Mouse (Mus musculus) limb, embryonic 14.5 days (tissue): ENCODE results near the gene Ndufaf2. TPM values are rescaled to one million over a fixed set of nuclear protein-coding genes. Genes with fewer than 3 reads are reported as not detected.

Experiments used
- ATAC-seq: fragments of 200-750 bp; cut with Nextera tagmentation; 2 replicates; pipeline ENCODE4 v1.8.0; 2017; ENCODE audit warnings: low read depth, moderate number of reproducible peaks, moderate TSS enrichment; ENCODE audit not compliant: low FRiP score
- DNase-seq: peaks from one replicate; pipeline ENCODE4 v3.0.0-alpha.2; 2015; ENCODE audit warnings: low spot score
- H3K27ac ChIP-seq: fragments of 300-500 bp; sonication (generic); replicated peaks from 2 replicates; pipeline ENCODE4 v1.5.1; 2014; ENCODE audit warnings: low read depth, mild to moderate bottlenecking, low read length, moderate library complexity, mixed read lengths
- H3K27me3 ChIP-seq: fragments of 300-500 bp; sonication (generic); 2 replicates; pipeline ENCODE4 v1.6.1; 2014; ENCODE audit warnings: low read length, mixed read lengths; ENCODE audit not compliant: control insufficient read depth, insufficient read depth
- H3K36me3 ChIP-seq: fragments of 300-500 bp; sonication (generic); 2 replicates; pipeline ENCODE4 v1.6.1; 2014; ENCODE audit warnings: mild to moderate bottlenecking, low read length, moderate library complexity, mixed read lengths; ENCODE audit not compliant: control insufficient read depth, insufficient read depth
- H3K4me1 ChIP-seq: fragments of 300-500 bp; sonication (generic); 2 replicates; pipeline ENCODE4 v1.6.1; 2014; ENCODE audit warnings: antibody characterized with exemption, low read length, mixed read lengths; ENCODE audit not compliant: control insufficient read depth, insufficient read depth
- H3K4me2 ChIP-seq: fragments of 300-500 bp; sonication (generic); replicated peaks from 2 replicates; pipeline ENCODE4 v1.6.1; 2014; ENCODE audit warnings: low read depth, mild to moderate bottlenecking, low read length, moderate library complexity; ENCODE audit not compliant: severe bottlenecking
- H3K4me3 ChIP-seq: fragments of 300-500 bp; sonication (generic); replicated peaks from 2 replicates; pipeline ENCODE4 v1.5.1; 2014; ENCODE audit warnings: low read length
- H3K9ac ChIP-seq: fragments of 300-500 bp; sonication (generic); 2 replicates; pipeline ENCODE4 v1.6.1; 2014; ENCODE audit warnings: mild to moderate bottlenecking, low read depth, low read length, moderate library complexity; ENCODE audit not compliant: severe bottlenecking
- H3K9me3 ChIP-seq: fragments of 300-500 bp; sonication (generic); 2 replicates; pipeline ENCODE4 v1.6.1; 2016; ENCODE audit warnings: low read length; ENCODE audit not compliant: control insufficient read depth
- POLR2A ChIP-seq: fragments of 200-500 bp; IDR thresholded peaks from 2 replicates; pipeline ENCODE4 v1.8.0; 2012; ENCODE audit warnings: inconsistent platforms, mild to moderate bottlenecking, moderate library complexity, borderline replicate concordance; ENCODE audit not compliant: insufficient read depth, insufficient read length; ENCODE audit errors: extremely low read depth
- WGBS: fragments of 180-500 bp; shearing (Covaris S2); extraction: QIAGEN DNeasy Blood & Tissue Kit; methylation state at CpG from one replicate; pipeline ENCODE4 v1.1.7; 2014; 5-methylcytosine and 5-hydroxymethylcytosine counted together
- polyA plus RNA-seq, 2 experiments: library from polyadenylated mRNA; depleted of rRNA in 1 of 2; stranded (reverse) in 1 of 2; unstranded in 1 of 2; fragments of >200 nt; fragmentation: Nextera tagmentation in 1 of 2; extraction: Ambion mirVana in 1 of 2; gene quantifications; 2 replicates each; pipeline versions ENCODE4 v1.2.1 to v1.2.3; 2012 to 2014

Ndufaf2 gene
- polyA plus RNA-seq, 2 experiments: 46.1 to 67.6 TPM

DNA sequence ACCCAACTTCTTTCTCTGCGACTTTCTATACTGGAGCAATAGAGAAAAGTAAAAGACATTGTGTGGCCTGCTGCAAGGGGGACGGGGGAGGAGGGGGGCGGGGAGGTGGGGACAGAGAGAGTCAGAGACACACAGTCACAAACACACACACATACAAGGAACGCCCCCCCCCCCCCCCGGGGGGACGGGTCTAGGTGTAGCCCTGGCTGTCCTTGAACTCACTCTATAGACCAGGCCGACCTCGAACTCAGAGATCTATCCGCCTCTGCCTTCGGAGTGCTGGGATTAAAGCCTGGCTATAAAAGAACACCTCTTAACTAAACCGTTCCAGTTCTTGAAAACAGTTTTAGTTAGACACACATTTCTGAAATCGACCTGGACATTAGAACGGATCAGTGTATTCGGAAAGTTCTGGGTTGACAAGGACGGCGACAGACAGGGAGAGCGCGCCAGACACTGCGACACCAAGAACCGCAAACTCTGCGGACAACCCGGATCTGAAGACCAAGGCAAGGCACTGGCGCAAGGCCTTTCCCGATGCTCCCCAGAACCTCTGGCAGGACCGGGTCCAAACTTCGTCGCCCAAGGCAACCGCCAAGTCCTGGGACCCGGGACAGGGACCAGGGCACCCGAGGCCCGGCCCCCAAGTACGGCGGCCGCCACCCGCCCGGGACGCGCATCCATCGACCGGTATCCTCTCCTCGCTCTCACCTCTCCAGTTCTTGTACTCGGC is 525 bp downstream of the Ndufaf2 start:
- H3K4me2 ChIP-seq: peak overlapping the region; percentile 82
- peak; percentile 13 for DNase-seq
- H3K27me3 ChIP-seq: no peaks in the 10 kb centered on the region
- TF ChIP-seq POLR2A: no peak
- H3K27ac ChIP-seq: no peak overlapping the region
- peak overlapping the region; percentile 86 for H3K4me3 ChIP-seq
- no peaks in the 10 kb centered on the region for H3K9me3 ChIP-seq
- peak overlapping the region; percentile 65 for H3K9ac ChIP-seq
- peaks cover 10% of the 10 kb centered on the region; the same call in 1 of the 2 replicates for H3K36me3 ChIP-seq
- peaks cover 9% of the 10 kb centered on the region for H3K4me1 ChIP-seq
- 3% methylated on average over 40 of the region's 42 CpGs for WGBS
- ATAC-seq: peak; percentile 72

DNA sequence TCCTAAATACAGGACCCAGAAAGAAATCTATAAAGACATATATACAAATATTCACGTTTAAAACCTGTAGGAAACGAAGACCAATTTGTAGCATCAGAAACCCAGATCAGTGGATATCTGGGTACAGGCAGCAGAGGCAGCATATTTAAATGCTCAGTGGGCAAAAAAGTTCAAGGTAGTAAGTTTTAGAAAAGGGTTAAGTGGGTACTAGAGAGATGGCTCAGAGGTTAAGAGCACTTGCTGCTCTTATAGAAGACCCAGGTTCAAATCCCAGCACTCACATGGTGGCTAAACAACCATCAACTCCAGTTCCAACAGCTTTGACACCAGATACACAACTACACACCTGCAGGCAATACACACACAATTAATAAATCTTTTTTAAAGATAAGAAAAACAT is 1.3 kb downstream of the Ndufaf2 start:
- Histone ChIP-seq H3K9ac (no peak overlapping the region), H3K27ac (no peak overlapping the region), H3K36me3 (peaks cover 9% of the 10 kb centered on the region; the same call in 1 of the 2 replicates), H3K4me2 (peak overlapping the region; percentile 82; the same call in 1 of the 2 replicates), H3K4me1 (peaks cover 9% of the 10 kb centered on the region), H3K4me3 (no peak overlapping the region), H3K9me3 (no peaks in the 10 kb centered on the region), H3K27me3 (no peaks in the 10 kb centered on the region)
- TF ChIP-seq POLR2A: no peak
- ATAC-seq (no peak), DNase-seq (no peak)
- WGBS: 87% methylated on average over 2 of the region's 2 CpGs

DNA sequence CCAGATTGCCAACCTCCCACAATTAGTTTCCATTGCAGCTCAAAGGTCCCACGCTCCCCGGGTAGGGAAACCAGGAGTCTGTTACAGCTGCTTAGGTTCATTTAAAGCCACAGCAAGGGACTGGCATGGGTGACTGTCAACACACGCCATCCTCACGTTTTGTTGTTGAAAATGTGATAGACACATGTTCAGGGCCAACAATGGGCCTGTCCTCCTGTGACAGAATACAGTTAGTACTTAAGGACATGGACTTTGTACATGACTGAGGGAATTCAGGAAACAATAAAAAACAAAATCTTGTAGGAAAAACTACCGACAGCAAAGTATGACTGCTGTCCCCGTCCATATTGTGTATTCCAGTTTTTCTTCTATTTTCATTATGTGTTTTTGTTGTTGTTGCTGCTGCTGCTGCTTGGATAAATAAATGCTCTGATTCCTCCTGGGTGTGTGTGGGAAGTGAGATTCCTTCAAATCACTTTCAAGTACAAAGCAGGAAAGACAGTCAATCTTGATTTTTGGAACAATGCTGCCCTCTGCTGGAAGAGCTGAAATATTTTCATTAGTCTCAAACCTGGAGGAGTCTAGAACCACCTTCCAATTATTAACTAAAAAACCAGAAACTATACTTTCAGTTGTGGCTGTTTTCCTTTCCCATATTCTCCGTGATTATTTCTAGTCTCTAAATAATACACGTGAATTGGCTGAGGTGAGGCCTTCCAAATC is 5.6 kb downstream of the Ndufaf2 start:
- no peak overlapping the region for H3K9ac ChIP-seq
- no peaks in the 10 kb centered on the region for H3K27me3 ChIP-seq
- no peaks in the 10 kb centered on the region for H3K9me3 ChIP-seq
- no peak for ATAC-seq
- H3K36me3 ChIP-seq: no peaks in the 10 kb centered on the region; the same call in 1 of the 2 replicates
- H3K27ac ChIP-seq: no peak overlapping the region
- H3K4me3 ChIP-seq: no peak overlapping the region
- DNase-seq: peak; percentile 85
- no peak for TF ChIP-seq POLR2A
- H3K4me2 ChIP-seq: no peak overlapping the region
- 65% methylated on average over 8 of the region's 8 CpGs for WGBS
- H3K4me1 ChIP-seq: peaks cover 5% of the 10 kb centered on the region; the same call in 1 of the 2 replicates

DNA sequence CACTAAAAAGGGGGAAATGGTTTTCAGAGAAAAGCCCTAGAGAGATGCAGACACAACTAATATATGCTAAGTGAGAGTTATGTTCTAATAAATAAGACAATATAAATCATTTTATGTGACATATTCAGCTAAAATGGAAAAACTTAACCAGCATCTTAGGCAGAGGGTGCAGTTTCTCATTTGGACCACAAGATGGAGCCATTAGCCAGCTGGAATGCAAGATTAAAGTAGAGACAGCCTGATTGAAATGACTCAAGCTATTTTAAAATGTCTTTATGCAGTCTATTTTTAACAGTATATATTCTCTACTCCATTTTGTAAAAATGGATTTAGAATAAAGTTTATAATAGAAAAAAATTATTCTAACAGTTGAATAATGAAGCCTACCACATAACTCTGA is 6.6 kb downstream of the Ndufaf2 start:
- no peaks in the 10 kb centered on the region; the same call in 1 of the 2 replicates for H3K36me3 ChIP-seq
- H3K4me3 ChIP-seq: no peak overlapping the region
- no peak overlapping the region for H3K9ac ChIP-seq
- ATAC-seq (no peak), DNase-seq (no peak)
- H3K27ac ChIP-seq: no peak overlapping the region
- H3K4me1 ChIP-seq: no peaks in the 10 kb centered on the region
- no peaks in the 10 kb centered on the region for H3K27me3 ChIP-seq
- no peak for TF ChIP-seq POLR2A
- no peaks in the 10 kb centered on the region for H3K9me3 ChIP-seq
- H3K4me2 ChIP-seq: no peak overlapping the region

DNA sequence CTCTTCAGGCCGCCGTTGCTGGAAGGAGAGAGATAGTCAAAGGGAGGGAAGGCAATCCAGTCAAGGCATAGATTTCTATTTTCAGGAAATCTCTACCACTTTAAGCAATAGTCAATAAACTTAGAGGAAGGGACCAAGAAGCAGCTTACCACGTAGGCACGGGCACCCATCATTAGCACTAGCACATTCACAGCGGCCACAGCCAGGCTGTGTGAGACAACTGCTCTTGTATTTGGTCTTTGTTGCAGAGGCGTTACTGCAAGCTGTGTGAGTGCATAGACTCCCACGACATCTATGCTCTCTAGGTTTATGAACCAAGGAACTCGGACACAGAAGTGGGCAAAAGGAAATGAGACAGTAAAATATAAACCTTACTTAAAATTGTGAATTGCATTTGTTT is 14.3 kb downstream of the Ndufaf2 start:
- H3K4me2 ChIP-seq: no peak overlapping the region
- H3K4me1 ChIP-seq: no peaks in the 10 kb centered on the region
- H3K36me3 ChIP-seq: no peaks in the 10 kb centered on the region
- WGBS: 93% methylated on average over 8 of the region's 8 CpGs
- DNase-seq (no peak), ATAC-seq (no peak)
- H3K9me3 ChIP-seq: no peaks in the 10 kb centered on the region
- H3K27me3 ChIP-seq: no peaks in the 10 kb centered on the region
- no peak overlapping the region for H3K4me3 ChIP-seq
- no peak for TF ChIP-seq POLR2A
- H3K9ac ChIP-seq: no peak overlapping the region
- no peak overlapping the region for H3K27ac ChIP-seq
